Mouse (Mus musculus): ENCODE data around the gene Unc5b. TPM values are rescaled to one million over a fixed set of nuclear protein-coding genes. Genes with fewer than 3 reads are reported as not detected.

Unc5b gene
- polyA plus RNA-seq, 1 experiment from 2014 or later, result 2.4 TPM

- DNase-seq (ENCODE audit: low spot score), result no peak
- 85% methylated on average over 7 of the region's 7 CpGs for WGBS
- peaks cover 66% of the 10 kb centered on the region for H3K27me3 ChIP-seq (ENCODE audit: insufficient read depth, poor library complexity, severe bottlenecking)
- peaks cover 82% of the 10 kb centered on the region for H3K4me1 ChIP-seq (replicated peaks)
- no peak overlapping the region for H3K4me3 ChIP-seq
- no peaks in the 10 kb centered on the region for H3K36me3 ChIP-seq
- no peak overlapping the region for H3K27ac ChIP-seq
- H3K9me3 ChIP-seq, result no peaks in the 10 kb centered on the region
These were observed 12.7 kb downstream of the Unc5b start for GRCm38 (mm10) chr10:60818708-60819107.

- peak overlapping the region; percentile 72; the same call in 1 of the 2 replicates for H3K27ac ChIP-seq
- WGBS, result 89% methylated on average over 6 of the region's 6 CpGs
- H3K4me1 ChIP-seq (replicated peaks), result peaks cover 82% of the 10 kb centered on the region
- no peaks in the 10 kb centered on the region for H3K36me3 ChIP-seq
- H3K27me3 ChIP-seq (ENCODE audit: insufficient read depth, poor library complexity, severe bottlenecking), result peaks cover 66% of the 10 kb centered on the region
- DNase-seq (ENCODE audit: low spot score), result no peak
- no peak overlapping the region for H3K4me3 ChIP-seq
- no peaks in the 10 kb centered on the region for H3K9me3 ChIP-seq
These were observed 13.5 kb downstream of the Unc5b start for GRCm38 (mm10) chr10:60817868-60818267.

- Histone ChIP-seq H3K4me1 (replicated peaks) (peaks cover 84% of the 10 kb centered on the region), H3K4me3 (no peak overlapping the region), H3K9me3 (no peaks in the 10 kb centered on the region), H3K27me3 (ENCODE audit: insufficient read depth, poor library complexity, severe bottlenecking) (peaks cover 66% of the 10 kb centered on the region), H3K36me3 (no peaks in the 10 kb centered on the region), H3K27ac (peak overlapping the region; percentile 72)
- DNase-seq (ENCODE audit: low spot score), result no peak
- 49% methylated on average over 14 of the region's 14 CpGs for WGBS
These were observed 14.3 kb downstream of the Unc5b start for GRCm38 (mm10) chr10:60816872-60817648.

- H3K4me1 ChIP-seq (replicated peaks), result peaks cover 89% of the 10 kb centered on the region
- H3K4me3 ChIP-seq, result no peak overlapping the region
- peaks cover 74% of the 10 kb centered on the region for H3K27me3 ChIP-seq (ENCODE audit: insufficient read depth, poor library complexity, severe bottlenecking)
- H3K27ac ChIP-seq, result peak overlapping the region; percentile 72
- peak; percentile 64 for DNase-seq (ENCODE audit: low spot score)
- no peaks in the 10 kb centered on the region for H3K36me3 ChIP-seq
- WGBS, result 3% methylated on average over 1 of the region's 1 CpGs
- no peaks in the 10 kb centered on the region for H3K9me3 ChIP-seq
These were observed 15.5 kb downstream of the Unc5b start for GRCm38 (mm10) chr10:60815855-60816254.

GRCm38 (mm10) chr10:60815059-60815458 is 16.3 kb downstream of the Unc5b start:
- H3K36me3 ChIP-seq, result no peaks in the 10 kb centered on the region
- peaks cover 85% of the 10 kb centered on the region for H3K4me1 ChIP-seq (replicated peaks)
- 11% methylated on average over 6 of the region's 6 CpGs for WGBS
- no peak for DNase-seq (ENCODE audit: low spot score)
- 0 out of 2 replicates have a peak overlapping the region, but pooled peaks have one; percentile 11 for H3K4me3 ChIP-seq
- H3K9me3 ChIP-seq, result no peaks in the 10 kb centered on the region
- H3K27ac ChIP-seq, result peak overlapping the region; percentile 72
- peaks cover 74% of the 10 kb centered on the region for H3K27me3 ChIP-seq (ENCODE audit: insufficient read depth, poor library complexity, severe bottlenecking)

- WGBS, result 7% methylated on average over 10 of the region's 10 CpGs
- peaks cover 84% of the 10 kb centered on the region for H3K4me1 ChIP-seq (replicated peaks)
- peaks cover 71% of the 10 kb centered on the region for H3K27me3 ChIP-seq (ENCODE audit: insufficient read depth, poor library complexity, severe bottlenecking)
- peak; percentile 33 for DNase-seq (ENCODE audit: low spot score)
- no peaks in the 10 kb centered on the region for H3K9me3 ChIP-seq
- peak overlapping the region; percentile 72 for H3K27ac ChIP-seq
- 0 out of 2 replicates have a peak overlapping the region, but pooled peaks have one; percentile 11 for H3K4me3 ChIP-seq
- no peaks in the 10 kb centered on the region for H3K36me3 ChIP-seq
These were observed 16.8 kb downstream of the Unc5b start for GRCm38 (mm10) chr10:60814444-60815057.

- H3K9me3 ChIP-seq, result no peaks in the 10 kb centered on the region
- H3K27ac ChIP-seq, result peak overlapping the region; percentile 72
- H3K36me3 ChIP-seq, result no peaks in the 10 kb centered on the region
- H3K27me3 ChIP-seq (ENCODE audit: insufficient read depth, poor library complexity, severe bottlenecking), result peaks cover 79% of the 10 kb centered on the region
- peaks cover 86% of the 10 kb centered on the region for H3K4me1 ChIP-seq (replicated peaks)
- WGBS, result 10% methylated on average over 8 of the region's 8 CpGs
- DNase-seq (ENCODE audit: low spot score), result no peak
- no peak overlapping the region for H3K4me3 ChIP-seq
These were observed 17.8 kb downstream of the Unc5b start for GRCm38 (mm10) chr10:60813606-60814005.

GRCm38 (mm10) chr10:60811792-60812525 is 19.4 kb downstream of the Unc5b start:
- 8% methylated on average over 15 of the region's 15 CpGs for WGBS
- Histone ChIP-seq H3K4me1 (replicated peaks) (peaks cover 92% of the 10 kb centered on the region), H3K4me3 (peak overlapping the region; percentile 16; the same call in 1 of the 2 replicates), H3K36me3 (no peaks in the 10 kb centered on the region), H3K9me3 (no peaks in the 10 kb centered on the region), H3K27ac (peak overlapping the region; percentile 80), H3K27me3 (ENCODE audit: insufficient read depth, poor library complexity, severe bottlenecking) (peaks cover 77% of the 10 kb centered on the region)
- DNase-seq (ENCODE audit: low spot score), result peak; percentile 45

GRCm38 (mm10) chr10:60808447-60808846 is 22.9 kb downstream of the Unc5b start:
- Histone ChIP-seq H3K36me3 (no peaks in the 10 kb centered on the region), H3K27me3 (ENCODE audit: insufficient read depth, poor library complexity, severe bottlenecking) (peaks cover 80% of the 10 kb centered on the region), H3K4me3 (no peak overlapping the region), H3K4me1 (replicated peaks) (peaks cover 85% of the 10 kb centered on the region), H3K27ac (peak overlapping the region; percentile 74), H3K9me3 (no peaks in the 10 kb centered on the region)
- DNase-seq (ENCODE audit: low spot score), result no peak
- WGBS, result 81% methylated on average over 6 of the region's 6 CpGs

- H3K27me3 ChIP-seq (ENCODE audit: insufficient read depth, poor library complexity, severe bottlenecking), result peaks cover 80% of the 10 kb centered on the region
- WGBS, result 51% methylated on average over 22 of the region's 22 CpGs
- DNase-seq (ENCODE audit: low spot score), result peak; percentile 45
- no peaks in the 10 kb centered on the region for H3K9me3 ChIP-seq
- peak overlapping the region; percentile 74 for H3K27ac ChIP-seq
- peaks cover 77% of the 10 kb centered on the region for H3K4me1 ChIP-seq (replicated peaks)
- no peaks in the 10 kb centered on the region for H3K36me3 ChIP-seq
- H3K4me3 ChIP-seq, result no peak overlapping the region
These were observed 23.7 kb downstream of the Unc5b start for GRCm38 (mm10) chr10:60807531-60808185.

GRCm38 (mm10) chr10:60806207-60806538 is 25.2 kb downstream of the Unc5b start:
- 70% methylated on average over 8 of the region's 8 CpGs for WGBS
- 0 out of 2 replicates have a peak overlapping the region, but pooled peaks have one; percentile 74 for H3K27ac ChIP-seq
- peaks cover 72% of the 10 kb centered on the region for H3K4me1 ChIP-seq (replicated peaks)
- no peak for DNase-seq (ENCODE audit: low spot score)
- H3K36me3 ChIP-seq, result no peaks in the 10 kb centered on the region
- no peaks in the 10 kb centered on the region for H3K9me3 ChIP-seq
- no peak overlapping the region for H3K4me3 ChIP-seq
- H3K27me3 ChIP-seq (ENCODE audit: insufficient read depth, poor library complexity, severe bottlenecking), result peaks cover 80% of the 10 kb centered on the region

GRCm38 (mm10) chr10:60805436-60806206 is 25.8 kb downstream of the Unc5b start:
- H3K27ac ChIP-seq, result peak overlapping the region; percentile 74; the same call in 1 of the 2 replicates
- no peaks in the 10 kb centered on the region for H3K36me3 ChIP-seq
- H3K9me3 ChIP-seq, result no peaks in the 10 kb centered on the region
- DNase-seq (ENCODE audit: low spot score), result no peak
- H3K4me3 ChIP-seq, result no peak overlapping the region
- peaks cover 80% of the 10 kb centered on the region for H3K27me3 ChIP-seq (ENCODE audit: insufficient read depth, poor library complexity, severe bottlenecking)
- peaks cover 74% of the 10 kb centered on the region for H3K4me1 ChIP-seq (replicated peaks)
- 73% methylated on average over 21 of the region's 21 CpGs for WGBS

All from hindbrain, embryonic 10.5 days (tissue).